Mouse (Mus musculus) T-cell, adult 66 days (primary cell): ENCODE results near the gene Lcmt1. TPM values are rescaled to one million over a fixed set of nuclear protein-coding genes. Genes with fewer than 3 reads are reported as not detected.

Experiments used
- total RNA-seq, 2 experiments: library from RNA; stranded (reverse); gene quantifications; 3 replicates in 1 of 2; 4 replicates in 1 of 2; pipeline ENCODE4 v1.2.4; 2023

Lcmt1 gene
- 10 to 100 TPM; 15.7 to 20.1 TPM for total RNA-seq

GRCm38 (mm10) chr7:123369759-123370481, at the start of gene Lcmt1, which contains the start of gene Arhgap17:
Gene Lcmt1 (plus strand): TSS chr7:123369784.
Gene Arhgap17 (minus strand): TSS chr7:123369915.

GRCm38 (mm10) chr7:123462070-123462501, 92.5 kb downstream of the Lcmt1 start, which contains the start of gene Aqp8:
Gene Aqp8 (plus strand): TSS chr7:123462291.

Other genes starting within 250 kb of the Lcmt1 start
- gene Tnrc6a, start 245.9 kb upstream of the Lcmt1 start, total RNA-seq = 100 to 1,000 TPM; 121 to 127 TPM
- under 1 TPM in 1 of 2 experiments, not detected in 1; 0.44 TPM for gene Slc5a11, start 155.0 kb upstream of the Lcmt1 start, total RNA-seq
- gene Arhgap17, start 131 bp downstream of the Lcmt1 start, total RNA-seq = 10 to 100 TPM; 56.7 to 63.6 TPM
- gene Aqp8, start 92.5 kb downstream of the Lcmt1 start, total RNA-seq = not detected
- gene Zkscan2, start 130.7 kb downstream of the Lcmt1 start, total RNA-seq = under 1 TPM in 1 of 2 experiments, not detected in 1; 0.15 TPM